Mouse (Mus musculus) midbrain, embryonic 10.5 days (tissue): ENCODE data around the gene Rgs6. TPM values are rescaled to one million over a fixed set of nuclear protein-coding genes. Genes with fewer than 3 reads are reported as not detected.
A peak's percentile ranks its signal among the peaks of the same experiment; 100 is the strongest.

Source experiments
- DNase-seq: peaks from one replicate; pipeline ENCODE4 v3.0.0-alpha.2; 2017; ENCODE audit warnings: low spot score
- H3K27ac ChIP-seq: fragments of 300-500 bp; sonication (generic); replicated peaks from 2 replicates; pipeline ENCODE4 v1.5.1; 2016; ENCODE audit warnings: mild to moderate bottlenecking
- H3K27me3 ChIP-seq: fragments of 300-500 bp; sonication (generic); 2 replicates; pipeline ENCODE4 v1.6.1; 2016; ENCODE audit warnings: low read depth, mild to moderate bottlenecking; ENCODE audit not compliant: poor library complexity, severe bottlenecking
- H3K36me3 ChIP-seq: fragments of 300-500 bp; sonication (generic); 2 replicates; pipeline ENCODE4 v1.6.1; 2016; ENCODE audit warnings: mild to moderate bottlenecking, moderate library complexity
- H3K4me1 ChIP-seq: fragments of 300-500 bp; sonication (generic); 2 replicates; pipeline ENCODE4 v1.6.1; 2016
- H3K4me3 ChIP-seq: fragments of 300-500 bp; sonication (generic); 2 replicates; pipeline ENCODE4 v1.5.1; 2016; ENCODE audit warnings: mild to moderate bottlenecking, moderate library complexity
- H3K9me3 ChIP-seq: fragments of 300-500 bp; sonication (generic); replicated peaks from 2 replicates; pipeline ENCODE4 v1.6.1; 2016; ENCODE audit warnings: mild to moderate bottlenecking
- WGBS: fragments of 180-500 bp; shearing (Covaris S2); methylation state at CpG from one replicate; pipeline ENCODE4 v1.1.7; 2016; 5-methylcytosine and 5-hydroxymethylcytosine counted together
- polyA plus RNA-seq: library from polyadenylated mRNA; unstranded; fragments of >200 nt; fragmentation: Nextera tagmentation; extraction: Ambion mirVana; gene quantifications from 2 replicates; pipeline ENCODE4 v1.2.1, GENCODE M21; 2016

The Rgs6 gene
- polyA plus RNA-seq, 1 experiment from 2014 or later, result 0.33 TPM

DNA sequence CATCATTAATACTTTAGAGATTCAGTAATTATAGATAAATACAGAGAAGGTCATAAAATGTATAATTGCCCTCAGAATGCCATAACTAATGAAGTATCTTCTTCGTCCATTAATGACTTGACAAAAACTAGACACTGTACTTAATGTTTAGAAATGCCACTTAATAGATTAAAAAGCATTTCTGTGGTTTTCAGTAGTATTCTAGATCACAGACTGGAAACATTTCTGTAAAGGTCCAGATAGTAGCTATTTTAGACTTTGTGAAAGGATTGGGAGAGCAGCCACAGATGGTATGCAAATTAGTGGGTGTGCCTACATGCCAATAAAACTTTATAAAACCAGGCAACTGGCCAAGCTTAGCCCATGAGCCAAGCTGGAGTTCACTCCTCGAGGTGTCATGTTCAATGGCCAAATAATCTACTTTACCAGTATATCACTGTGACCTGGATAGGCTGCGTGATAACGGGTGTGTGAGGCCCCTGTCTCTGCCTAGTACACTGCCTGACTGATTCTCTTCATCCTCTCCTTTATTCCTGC, 82.2 kb downstream of the Rgs6 start:
- Histone ChIP-seq H3K27ac (no peak overlapping the region), H3K4me3 (no peak overlapping the region), H3K36me3 (no peaks in the 10 kb centered on the region), H3K9me3 (no peaks in the 10 kb centered on the region), H3K4me1 (no peaks in the 10 kb centered on the region), H3K27me3 (no peaks in the 10 kb centered on the region)
- WGBS, result 92% methylated on average over 4 of the region's 4 CpGs
- DNase-seq, result no peak

DNA sequence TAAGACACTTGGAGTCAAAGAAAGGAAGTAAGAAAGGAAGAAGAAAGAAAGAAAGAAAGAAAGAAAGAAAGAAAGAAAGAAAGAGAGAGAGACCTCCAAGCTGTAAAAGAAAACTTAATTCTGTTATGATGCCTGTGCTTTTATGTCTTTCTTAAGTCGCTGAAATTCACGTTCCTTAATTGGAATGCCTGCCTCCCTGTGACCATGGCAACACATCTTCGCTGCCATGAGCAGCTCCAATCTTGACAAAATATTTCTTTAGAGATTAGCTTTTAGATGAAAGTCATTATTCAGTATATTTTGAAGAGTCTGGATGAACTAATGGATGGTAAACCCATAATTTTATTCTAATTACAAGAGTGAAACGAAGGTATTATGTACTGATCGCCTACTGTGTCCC, 83.5 kb downstream of the Rgs6 start:
- Histone ChIP-seq H3K4me3 (no peak overlapping the region), H3K27ac (no peak overlapping the region), H3K27me3 (no peaks in the 10 kb centered on the region), H3K9me3 (no peaks in the 10 kb centered on the region), H3K36me3 (no peaks in the 10 kb centered on the region), H3K4me1 (no peaks in the 10 kb centered on the region)
- WGBS, result 89% methylated on average over 5 of the region's 5 CpGs
- DNase-seq, result no peak

DNA sequence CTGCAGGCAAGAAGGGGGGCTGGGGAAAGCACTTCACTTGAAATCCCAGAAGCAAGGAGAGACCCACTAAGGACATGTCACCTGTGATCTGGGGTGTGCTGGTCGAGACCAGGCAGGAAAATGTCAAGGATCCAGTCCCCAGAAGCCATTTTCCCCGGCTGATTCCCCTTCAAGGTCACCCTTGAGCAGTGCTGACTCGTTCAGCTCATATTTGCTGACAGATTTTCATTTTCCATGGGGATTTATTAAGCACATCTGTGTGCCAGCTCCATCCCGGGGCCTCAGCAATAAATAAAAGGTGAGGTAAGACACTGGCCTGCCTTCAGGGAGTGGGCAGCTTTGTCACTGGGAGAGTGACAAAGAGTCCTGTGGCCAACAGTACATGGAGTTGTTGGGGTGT, 87.0 kb downstream of the Rgs6 start:
- no peaks in the 10 kb centered on the region for H3K9me3 ChIP-seq
- H3K36me3 ChIP-seq, result no peaks in the 10 kb centered on the region
- no peak for DNase-seq
- no peaks in the 10 kb centered on the region for H3K4me1 ChIP-seq
- 76% methylated on average over 4 of the region's 4 CpGs for WGBS
- H3K27ac ChIP-seq, result no peak overlapping the region
- H3K27me3 ChIP-seq, result no peaks in the 10 kb centered on the region
- H3K4me3 ChIP-seq, result no peak overlapping the region

DNA sequence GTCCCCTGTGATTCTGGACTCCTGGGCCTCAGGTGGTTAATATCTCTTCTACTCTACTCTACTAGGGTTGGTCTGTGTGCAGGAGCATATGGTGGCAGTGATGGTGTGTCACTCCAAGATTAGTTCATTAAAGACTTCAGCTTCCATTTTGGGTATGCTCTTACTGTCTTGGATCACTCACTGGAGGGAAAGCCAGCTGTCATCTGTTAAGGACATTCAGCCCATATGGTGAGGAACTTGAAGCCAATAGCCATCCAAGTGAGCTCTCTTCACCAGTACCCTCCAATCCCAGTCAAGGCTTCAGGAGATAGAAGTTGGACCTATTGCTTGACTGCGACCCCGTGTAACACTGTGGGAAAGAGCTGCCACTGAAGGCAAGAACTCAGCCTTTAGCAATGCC, 98.9 kb downstream of the Rgs6 start:
- no peak overlapping the region for H3K4me3 ChIP-seq
- no peaks in the 10 kb centered on the region for H3K9me3 ChIP-seq
- WGBS, result 83% methylated on average over 2 of the region's 2 CpGs
- H3K4me1 ChIP-seq, result no peaks in the 10 kb centered on the region
- H3K36me3 ChIP-seq, result no peaks in the 10 kb centered on the region
- no peaks in the 10 kb centered on the region for H3K27me3 ChIP-seq
- DNase-seq, result no peak
- no peak overlapping the region for H3K27ac ChIP-seq

DNA sequence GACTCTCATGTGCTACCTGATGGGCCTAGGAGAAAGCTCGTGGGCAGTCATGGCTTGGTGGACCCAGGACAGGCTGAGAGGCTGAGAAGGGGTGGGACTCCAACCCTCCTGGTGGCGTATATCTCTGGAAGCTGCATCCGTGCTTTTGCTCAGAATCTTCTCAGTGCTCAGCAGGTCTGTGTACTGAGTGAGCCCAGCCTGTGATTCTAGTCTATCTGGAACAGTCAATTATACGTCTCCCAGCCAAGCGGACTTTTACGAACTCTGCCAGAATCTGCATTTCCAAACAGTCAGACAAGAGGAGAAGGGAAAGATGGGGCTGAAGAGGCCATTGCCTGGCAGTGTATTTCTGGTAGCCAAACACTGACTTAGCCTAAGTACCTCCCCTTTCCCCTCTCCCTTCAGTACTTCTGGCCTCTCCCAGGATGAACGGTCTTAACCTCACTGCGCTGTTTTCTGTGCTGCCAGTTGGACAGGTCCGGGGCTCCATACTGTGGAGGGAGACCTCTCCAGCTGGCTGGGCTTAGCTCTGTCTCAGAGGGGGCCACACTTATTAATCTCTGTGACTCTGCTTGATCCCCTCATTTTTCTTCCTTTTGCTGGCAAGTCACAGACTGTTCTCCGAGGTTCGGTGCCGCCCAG, 110.9 kb downstream of the Rgs6 start:
- Histone ChIP-seq H3K27me3 (no peaks in the 10 kb centered on the region), H3K4me1 (0 out of 2 replicates have a peak, but pooled peaks cover 5% of the 10 kb centered on the region), H3K4me3 (no peak overlapping the region), H3K36me3 (no peaks in the 10 kb centered on the region), H3K9me3 (no peaks in the 10 kb centered on the region), H3K27ac (no peak overlapping the region)
- 85% methylated on average over 12 of the region's 12 CpGs for WGBS
- DNase-seq, result no peak

DNA sequence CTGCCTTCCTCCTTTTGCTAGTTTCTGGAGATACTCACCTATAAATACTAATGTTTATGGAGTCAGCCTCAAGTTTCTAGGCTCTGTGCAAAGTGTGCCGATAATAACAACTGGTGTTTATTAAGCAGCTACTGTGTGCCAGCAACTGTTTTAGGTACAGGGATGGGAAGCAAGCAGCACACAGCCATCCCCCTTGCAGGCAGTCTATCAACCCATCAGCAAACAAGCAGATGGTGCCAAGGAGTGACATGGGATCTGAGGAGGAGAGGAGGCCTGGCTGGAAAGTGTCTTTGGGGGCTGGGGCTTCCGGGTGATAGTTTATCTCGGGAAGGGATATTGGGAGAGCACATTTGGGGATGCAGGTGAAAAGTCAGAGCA, 111.4 kb downstream of the Rgs6 start:
- no peaks in the 10 kb centered on the region for H3K9me3 ChIP-seq
- 90% methylated on average over 3 of the region's 3 CpGs for WGBS
- H3K4me3 ChIP-seq, result no peak overlapping the region
- no peak for DNase-seq
- H3K27me3 ChIP-seq, result no peaks in the 10 kb centered on the region
- 0 out of 2 replicates have a peak, but pooled peaks cover 5% of the 10 kb centered on the region for H3K4me1 ChIP-seq
- no peaks in the 10 kb centered on the region for H3K36me3 ChIP-seq
- no peak overlapping the region for H3K27ac ChIP-seq

DNA sequence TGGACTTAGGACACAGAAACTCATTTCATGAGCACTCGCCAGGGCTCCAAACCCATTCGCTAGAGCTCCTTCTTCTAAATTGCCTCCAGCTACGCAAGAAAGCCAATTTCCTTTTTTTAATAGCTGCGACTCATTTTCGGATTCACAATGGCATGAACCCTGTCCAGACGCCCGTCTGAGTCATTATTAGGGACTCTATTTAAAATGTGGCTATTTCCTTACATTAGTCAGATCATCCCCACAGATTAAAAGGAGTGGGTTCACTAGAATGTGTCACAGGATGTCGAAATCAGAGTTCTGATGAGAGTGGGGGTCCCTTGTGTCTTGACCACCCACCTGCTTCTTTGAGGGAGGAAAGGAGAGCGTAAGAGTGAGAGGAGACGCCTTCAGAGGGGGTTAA, 112.1 kb downstream of the Rgs6 start:
- 91% methylated on average over 10 of the region's 10 CpGs for whole genome bisulfite sequencing
- Histone ChIP-seq H3K27ac (no peak overlapping the region), H3K4me1 (0 out of 2 replicates have a peak, but pooled peaks cover 5% of the 10 kb centered on the region), H3K36me3 (no peaks in the 10 kb centered on the region), H3K9me3 (no peaks in the 10 kb centered on the region), H3K27me3 (no peaks in the 10 kb centered on the region), H3K4me3 (no peak overlapping the region)
- DNase-seq, result no peak

DNA sequence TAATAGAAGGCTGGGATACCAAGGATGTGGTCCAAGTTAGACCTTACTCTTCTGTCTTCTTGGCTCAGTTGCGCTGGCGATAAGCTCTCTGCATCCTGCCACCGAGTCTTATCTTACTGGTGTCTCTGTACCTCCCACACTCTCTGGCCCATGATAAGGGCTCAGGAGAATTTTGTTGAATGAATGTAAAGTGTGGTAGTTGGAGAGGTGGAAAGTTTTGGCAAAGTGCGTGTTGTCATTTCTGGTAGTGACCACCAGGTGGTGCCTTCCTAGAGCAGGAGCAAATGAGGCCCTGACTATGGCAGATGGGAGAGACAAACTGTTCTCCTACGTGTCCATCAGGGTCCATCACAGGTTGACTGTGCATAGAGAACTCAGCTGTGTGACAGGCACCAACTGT, 112.7 kb downstream of the Rgs6 start:
- no peak overlapping the region for H3K4me3 ChIP-seq
- no peak overlapping the region for H3K27ac ChIP-seq
- H3K27me3 ChIP-seq, result no peaks in the 10 kb centered on the region
- no peaks in the 10 kb centered on the region for H3K36me3 ChIP-seq
- WGBS, result 57% methylated on average over 5 of the region's 5 CpGs
- H3K9me3 ChIP-seq, result no peaks in the 10 kb centered on the region
- 0 out of 2 replicates have a peak, but pooled peaks cover 5% of the 10 kb centered on the region for H3K4me1 ChIP-seq
- peak; percentile 16 for DNase-seq

DNA sequence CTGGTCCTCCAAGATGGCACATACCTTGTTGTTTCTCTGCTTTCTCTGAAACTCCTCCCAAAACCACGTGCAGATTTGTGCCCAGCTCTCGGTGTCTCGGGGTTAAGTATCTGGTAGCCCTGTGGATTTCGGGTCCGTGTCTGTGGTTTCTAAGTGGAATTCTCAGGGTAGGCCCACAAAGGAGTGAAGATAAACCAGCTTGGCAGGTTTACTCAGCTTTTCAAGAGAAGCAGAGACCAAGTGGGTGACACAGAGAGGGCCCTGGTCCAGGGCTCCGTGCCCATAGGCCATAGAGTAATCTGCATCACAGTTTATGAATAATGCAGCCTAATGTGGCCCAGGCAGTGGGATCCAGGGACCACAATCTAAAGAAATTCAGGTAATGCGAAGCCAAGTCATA, 113.3 kb downstream of the Rgs6 start:
- Histone ChIP-seq H3K4me3 (no peak overlapping the region), H3K9me3 (no peaks in the 10 kb centered on the region), H3K27me3 (no peaks in the 10 kb centered on the region), H3K4me1 (0 out of 2 replicates have a peak, but pooled peaks cover 5% of the 10 kb centered on the region), H3K27ac (no peak overlapping the region), H3K36me3 (no peaks in the 10 kb centered on the region)
- 83% methylated on average over 7 of the region's 7 CpGs for WGBS
- no peak for DNase-seq

DNA sequence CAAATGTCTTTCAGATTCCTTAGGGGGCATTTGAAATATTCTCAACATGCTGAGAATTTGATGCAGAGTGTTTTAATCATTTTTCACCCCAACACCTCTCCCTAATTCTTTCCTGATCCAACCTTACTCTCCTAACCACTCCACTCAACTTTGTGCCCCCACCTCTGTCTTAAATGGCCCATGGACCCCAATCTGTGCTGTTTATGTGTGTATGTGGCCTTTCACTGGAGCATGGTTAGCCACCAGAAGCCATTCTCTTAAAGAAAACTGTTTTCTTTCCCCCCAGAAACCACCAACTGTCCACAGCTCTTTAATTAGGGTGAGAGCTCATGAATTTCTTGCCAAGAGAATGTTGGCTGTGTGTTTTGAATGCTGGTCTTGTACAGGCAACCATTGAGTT, 122.3 kb downstream of the Rgs6 start:
- Histone ChIP-seq H3K27ac (no peak overlapping the region), H3K9me3 (no peaks in the 10 kb centered on the region), H3K4me3 (no peak overlapping the region), H3K27me3 (no peaks in the 10 kb centered on the region), H3K36me3 (no peaks in the 10 kb centered on the region), H3K4me1 (no peaks in the 10 kb centered on the region)
- no peak for DNase-seq

DNA sequence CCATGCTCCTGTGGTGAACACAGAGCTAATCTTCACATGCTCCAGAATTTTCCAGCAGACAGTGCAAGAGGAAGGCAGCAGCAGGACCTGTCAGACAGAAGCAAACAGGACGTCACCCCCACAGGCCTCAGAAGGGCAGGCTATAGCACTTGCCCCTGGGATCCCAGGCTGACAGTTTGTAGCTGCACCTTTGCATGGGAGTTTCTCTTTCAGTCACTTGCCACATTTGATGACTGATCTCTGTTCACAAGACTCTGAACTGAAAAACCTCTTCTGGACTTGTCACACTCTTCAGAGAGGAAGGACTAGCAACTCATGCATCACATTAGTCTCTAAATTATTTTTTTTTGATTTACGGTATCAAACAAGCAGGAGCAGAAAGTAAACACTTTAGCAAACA, 126.2 kb downstream of the Rgs6 start:
- no peak for DNase-seq
- no peaks in the 10 kb centered on the region for H3K4me1 ChIP-seq
- WGBS, result 69% methylated on average over 2 of the region's 2 CpGs
- no peak overlapping the region for H3K4me3 ChIP-seq
- H3K36me3 ChIP-seq, result no peaks in the 10 kb centered on the region
- H3K27ac ChIP-seq, result no peak overlapping the region
- H3K9me3 ChIP-seq, result no peaks in the 10 kb centered on the region
- no peaks in the 10 kb centered on the region for H3K27me3 ChIP-seq

DNA sequence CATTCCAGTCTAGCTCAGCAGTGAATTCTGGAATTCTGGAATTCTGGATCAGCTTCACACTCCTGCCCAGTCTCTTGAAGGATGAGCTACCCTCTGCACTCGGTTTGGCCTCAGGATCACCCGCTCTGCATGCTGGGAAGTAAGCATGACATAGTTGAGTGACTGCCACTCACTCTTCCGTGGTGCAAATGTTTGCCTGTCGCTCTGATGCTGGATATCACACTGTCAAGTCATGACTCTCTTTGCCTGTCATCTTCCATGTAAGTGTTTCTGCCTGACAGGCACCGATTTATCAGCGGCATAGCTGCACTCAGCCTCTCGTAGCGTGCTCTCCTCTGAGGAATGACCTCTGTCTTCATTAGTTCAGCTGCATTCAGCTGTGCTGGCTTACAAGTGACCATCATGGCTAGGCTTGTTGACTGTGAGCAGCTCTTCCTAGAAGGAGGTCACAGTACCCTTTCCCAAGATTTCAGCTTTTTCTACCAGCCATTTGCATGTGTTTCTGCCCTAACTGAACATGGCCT, 135.0 kb downstream of the Rgs6 start:
- Histone ChIP-seq H3K4me3 (no peak overlapping the region), H3K27ac (no peak overlapping the region), H3K36me3 (no peaks in the 10 kb centered on the region), H3K9me3 (no peaks in the 10 kb centered on the region), H3K4me1 (no peaks in the 10 kb centered on the region), H3K27me3 (no peaks in the 10 kb centered on the region)
- WGBS, result 92% methylated on average over 8 of the region's 8 CpGs
- no peak for DNase-seq

DNA sequence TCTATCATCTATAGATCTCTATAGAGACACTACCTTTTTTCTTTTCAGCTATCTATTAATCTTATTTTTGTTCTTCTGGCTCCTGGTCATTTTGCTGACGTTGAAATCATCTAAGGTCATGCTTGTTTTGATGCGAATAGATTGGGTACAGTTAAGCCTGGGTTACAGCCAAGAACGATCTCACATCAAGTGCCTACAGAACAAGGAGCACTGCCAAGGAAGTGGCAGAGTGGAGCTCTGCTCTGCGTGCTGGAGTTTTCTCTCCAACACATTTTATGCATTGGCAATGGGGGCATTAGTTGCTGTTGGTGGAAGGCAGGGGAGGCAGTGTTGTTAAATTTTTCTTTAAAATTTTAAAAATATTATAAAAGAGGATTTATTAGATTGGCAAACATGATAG, 138.2 kb downstream of the Rgs6 start:
- Histone ChIP-seq H3K27ac (no peak overlapping the region), H3K9me3 (no peaks in the 10 kb centered on the region), H3K4me3 (no peak overlapping the region), H3K27me3 (no peaks in the 10 kb centered on the region), H3K4me1 (no peaks in the 10 kb centered on the region), H3K36me3 (no peaks in the 10 kb centered on the region)
- DNase-seq, result no peak
- 95% methylated on average over 4 of the region's 4 CpGs for WGBS
